Mouse (Mus musculus) liver, postnatal 0 days (tissue): ENCODE measurements around the gene Gm3435.

Experiments used
- CTCF ChIP-seq: sonication (generic); IDR thresholded peaks from 2 replicates; pipeline ENCODE4 v1.5.1; 2016; ENCODE audit warnings: antibody characterized with exemption, low read depth
- EP300 ChIP-seq: IDR thresholded peaks from 2 replicates; pipeline ENCODE4 v1.6.1; 2016; ENCODE audit warnings: antibody characterized with exemption, low read depth, mild to moderate bottlenecking

DNA sequence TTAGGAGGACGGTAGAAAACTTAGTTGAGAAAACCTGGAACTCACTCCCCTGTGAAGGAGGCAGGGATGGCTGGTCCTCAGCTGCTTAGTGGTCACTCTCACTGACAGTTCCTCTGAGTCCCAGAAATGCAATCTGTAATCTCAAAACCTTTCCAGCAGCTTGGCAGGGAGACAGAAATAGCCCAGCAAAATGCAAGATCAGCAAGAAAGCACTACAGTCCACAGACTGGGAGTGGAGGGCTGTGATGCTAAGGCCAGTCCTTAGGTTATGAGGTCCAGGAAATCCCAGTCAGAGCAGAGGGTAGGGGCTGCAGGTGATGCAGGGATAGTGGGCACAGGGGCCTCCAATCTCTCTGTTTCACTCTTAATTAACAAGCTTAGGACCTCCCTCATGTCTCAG, 56.9 kb downstream of the Gm3435 start:
- TF ChIP-seq CTCF: no peak
- TF ChIP-seq EP300: no peak
